Mouse (Mus musculus) right cerebral cortex, postnatal 36 days (tissue): ENCODE measurements at regions not wholly inside any gene's neighbourhood (a gene's known extent, or its start where the extent isn't known, plus 50 kb on each side); places are given as distances from the start of the nearest gene placed in this dataset.

Experiments used
- DNase-seq, 2 experiments: peaks; one replicate each; pipeline ENCODE4 v3.0.0; 2022; ENCODE audit warnings: low spot score in 2 of 2, mixed read lengths in 1 of 2

- no peak for DNase-seq
Observed at GRCm38 (mm10) chr9:33915349-33916056, 570.2 kb upstream of the Kirrel3 start.

GRCm38 (mm10) chr9:33930286-33930685 lies 555.4 kb upstream of the Kirrel3 start:
- DNase-seq, result no peak

- DNase-seq, result no peak
Observed at GRCm38 (mm10) chr9:33934071-33934470, 551.6 kb upstream of the Kirrel3 start.

GRCm38 (mm10) chr9:33954319-33954718 lies 531.4 kb upstream of the Kirrel3 start:
- no peak for DNase-seq
